Comparison of ENCODE assay signal across 26 mouse cellular contexts in the genomic region with DNA sequence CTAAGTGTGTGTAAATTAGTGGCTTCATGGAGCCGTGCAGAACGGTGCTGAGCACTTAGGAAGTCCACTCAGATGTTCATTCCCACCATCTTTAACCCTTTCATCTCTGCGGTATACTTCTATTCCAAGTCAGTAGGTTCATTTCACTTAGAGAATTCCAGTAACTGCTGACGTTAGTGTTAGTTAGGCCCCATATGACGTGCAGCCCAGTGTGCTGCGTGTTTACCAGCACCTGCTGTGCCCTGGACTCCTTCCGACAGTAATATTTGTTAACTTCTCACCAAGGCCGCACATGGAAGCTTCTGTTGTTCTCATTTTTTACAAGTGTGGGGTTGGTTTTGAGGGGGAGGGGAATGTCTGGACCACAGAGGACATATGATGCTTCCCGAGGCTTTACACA.
A peak's percentile ranks its signal among the peaks of the same experiment; 100 is the strongest.
DNase-seq lines count a peak whose midpoint lies in the region; TF ChIP-seq lines count a peak whose summit lies in the region.
"Had no signal": no experiment of that assay in that cellular context is flagged by ENCODE, and none has a peak within 500 bp of the region (broad histone marks: within the 10 kb centered on the region; RNA-seq: fewer than 3 reads in every experiment).

No protein-coding gene starts in this region.

- H3K36me3 ChIP-seq in kidney, adult 2 months (ENCODE audit: control insufficient read depth, insufficient read depth, low read length), result no peaks in the 10 kb centered on the region
- H3K36me3 ChIP-seq in spleen, adult 2 months (ENCODE audit: control insufficient read depth, insufficient read depth, low read length), result peaks cover 41% of the 10 kb centered on the region
- H3K36me3 ChIP-seq: midbrain, embryonic 12.5 days had no signal

- TF ChIP-seq POLR2A in kidney, adult 2 months (IDR thresholded peaks at IDR 0.05; ENCODE audit: low read depth, low read length), result no peak
- no peak for TF ChIP-seq POLR2A in spleen, adult 2 months (IDR thresholded peaks at IDR 0.05; ENCODE audit: low read depth, low read length)

- intact Hi-C loops in heart, postnatal 25 days (cut with DNase I), result loop anchor here (5.0 kb wide), 1 partner anchor 47 kb away; no protein-coding TSS in a partner anchor

- no peak overlapping the region for H3K4me3 ChIP-seq in kidney, adult 2 months (ENCODE audit: insufficient read depth, low read depth, low read length)
- no peak overlapping the region for H3K4me3 ChIP-seq in spleen, adult 2 months (ENCODE audit: extremely low read depth, insufficient read depth, insufficient read length)
- H3K4me3 ChIP-seq: erythroblast, embryonic 14.5 days; heart, embryonic 13.5 days; layer of hippocampus, adult 2 months; left cerebral cortex, adult 2 months; limb, embryonic 13.5 days; megakaryocyte, embryonic 14.5 days; midbrain, embryonic 12.5 days had no signal

- H3K27ac ChIP-seq in kidney, adult 2 months (ENCODE audit: insufficient read depth, low read depth, low read length), result no peak overlapping the region
- peak overlapping the region; percentile 77 for H3K27ac ChIP-seq in spleen, adult 2 months (ENCODE audit: insufficient read depth, low read length)
- H3K27ac ChIP-seq: heart, embryonic 13.5 days; hindbrain, embryonic 14.5 days; layer of hippocampus, adult 2 months; left cerebral cortex, adult 2 months; limb, embryonic 13.5 days; midbrain, embryonic 12.5 days had no signal

- TF ChIP-seq CTCF in kidney, adult 2 months (conservative IDR thresholded peaks at IDR 0.05; ENCODE audit: insufficient read depth, insufficient read length, low read depth, low read length), result no peak
- TF ChIP-seq CTCF in spleen, adult 2 months (IDR thresholded peaks at IDR 0.05; ENCODE audit: extremely low read depth, insufficient read depth, insufficient read length, insufficient replicate concordance), result no peak

- no peaks in the 10 kb centered on the region for H3K27me3 ChIP-seq in kidney, adult 2 months (replicated peaks; ENCODE audit: control insufficient read depth, insufficient read depth, low read length)
- no peaks in the 10 kb centered on the region for H3K27me3 ChIP-seq in spleen, adult 2 months (ENCODE audit: control insufficient read depth, insufficient read depth, low read length)
- H3K27me3 ChIP-seq: CH12.LX; heart, embryonic 13.5 days; limb, embryonic 13.5 days; midbrain, embryonic 12.5 days had no signal

- 80% methylated on average over 9 of the region's 9 CpGs for WGBS in kidney, adult 2 months
- WGBS in spleen, adult 2 months, result 64% methylated on average over 9 of the region's 9 CpGs

- peak; percentile 58 for DNase-seq in heart, adult 11 months
- DNase-seq in heart, postnatal 25 days (ENCODE audit: low spot score), result no peak
- peak; percentile 24 for DNase-seq in kidney, adult 2 months
- no peak for DNase-seq in kidney, adult 18-20 months
- DNase-seq in spleen, adult 2 months (ENCODE audit: low read depth in 1 of 2, low spot score in 2 of 2), result no peak
- no peak for DNase-seq in spleen, postnatal 36 days (ENCODE audit: low spot score in 2 of 2)
- peak; percentile 59 for DNase-seq in T-cell, adult 2 months (ENCODE audit: low spot score)
- DNase-seq in spleen, adult 12 weeks (ENCODE audit: low spot score), result no peak
- DNase-seq: adrenal gland, adult 8-10 months; cerebellum, adult 2 months; cerebellum, postnatal 14 days; gastrocnemius, postnatal 10 days; kidney, postnatal 25 days; lung, adult 18-20 months; lung, postnatal 4 days; right cerebral cortex, postnatal 25 days; spleen, adult 18-20 months had no signal

- peaks cover 6% of the 10 kb centered on the region; the same call in 1 of the 2 replicates for H3K4me1 ChIP-seq in kidney, adult 2 months (ENCODE audit: control insufficient read depth, insufficient read depth, low read length)
- H3K4me1 ChIP-seq in spleen, adult 2 months (ENCODE audit: control insufficient read depth, insufficient read depth, insufficient read length), result peaks cover 54% of the 10 kb centered on the region
- H3K4me1 ChIP-seq: midbrain, embryonic 12.5 days had no signal

Comparison
In these comparisons a context has a peak if more than half of its experiments do, and no peak if none do; other contexts are left out.
1. DNase-seq: peak in heart, adult 11 months (single experiment), kidney, adult 2 months (single experiment) and T-cell, adult 2 months (single experiment); none in heart, postnatal 25 days (single experiment), kidney, adult 18-20 months (single experiment), spleen, adult 2 months (0 of 2), spleen, postnatal 36 days (0 of 2) and spleen, adult 12 weeks (single experiment).